Mouse (Mus musculus): ENCODE measurements around the gene Sucla2. TPM values are rescaled to one million over a fixed set of nuclear protein-coding genes. Genes with fewer than 3 reads are reported as not detected.

Gene Sucla2
- total RNA-seq, 2 experiments from 2014 or later: 141 to 150 TPM

Other genes starting within 250 kb of the Sucla2 start
- 10 to 100 TPM; 35.9 to 37.9 TPM for gene Rb1, start 199.5 kb upstream of the Sucla2 start, total RNA-seq (2021)
- gene Itm2b, start 140.0 kb upstream of the Sucla2 start, total RNA-seq (2021): 100 to 1,000 TPM; 537 to 566 TPM
- gene Med4, start 15.3 kb upstream of the Sucla2 start, total RNA-seq (2021): 10 to 100 TPM; 31.6 to 31.9 TPM
- gene Nudt15, start 22.9 kb downstream of the Sucla2 start, total RNA-seq (2021): 1 to 10 TPM; 6.9 to 7.9 TPM
- under 1 TPM in 1 of 2 experiments, not detected in 1; 0.21 TPM for gene Gm21750, start 135.9 kb downstream of the Sucla2 start, total RNA-seq (2021)